Mouse (Mus musculus) erythroblast, embryonic 14.5 days (primary cell): ENCODE measurements around the gene Mettl16.

Source experiments
- GATA1 ChIP-seq: IDR thresholded peaks from 2 replicates; pipeline ENCODE4 v1.6.1; 2012; ENCODE audit warnings: low read length, inconsistent platforms, mixed read lengths
- TAL1 ChIP-seq: IDR thresholded peaks from 3 replicates; pipeline ENCODE4 v1.6.1; 2012; ENCODE audit warnings: low read length, inconsistent platforms, mixed read lengths

DNA sequence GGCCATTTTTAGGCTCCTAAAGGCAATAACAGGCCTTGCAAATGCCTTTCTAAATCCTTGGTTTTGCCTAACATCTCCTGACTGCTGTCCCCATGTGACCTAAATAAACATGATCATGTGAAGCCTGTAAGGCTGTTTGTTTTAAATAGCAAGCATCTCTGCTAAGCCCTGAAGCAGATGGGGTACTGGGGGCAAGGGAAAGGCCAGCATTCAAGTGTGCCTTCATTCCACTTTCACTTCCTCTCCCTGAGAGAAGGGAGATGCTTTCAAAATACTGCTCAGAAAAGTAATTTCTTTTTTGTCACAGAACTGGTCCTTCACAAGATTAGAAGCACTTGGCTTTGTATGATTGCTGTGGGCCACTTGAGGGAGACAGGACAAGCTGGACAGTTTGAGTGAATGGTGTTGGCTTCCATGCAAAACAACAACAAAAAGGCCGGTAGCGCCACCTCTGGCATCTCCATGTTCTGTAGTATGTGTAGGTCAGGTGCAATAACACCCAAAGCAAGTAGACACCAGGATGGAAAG is 57.8 kb downstream of the Mettl16 start:
- TF ChIP-seq GATA1 (no peak), TAL1 (no peak)
